Mouse (Mus musculus): Measurements from ENCODE around the gene Map7d2. TPM values are rescaled to one million over a fixed set of nuclear protein-coding genes. Genes with fewer than 3 reads are reported as not detected.

Gene Map7d2
- not detected for total RNA-seq (2023)

GRCm38 (mm10) chrX:159414130-159414828, at the start of gene Map7d2:
TSS of gene Map7d2 (plus strand) at chrX:159414572.

DNA sequence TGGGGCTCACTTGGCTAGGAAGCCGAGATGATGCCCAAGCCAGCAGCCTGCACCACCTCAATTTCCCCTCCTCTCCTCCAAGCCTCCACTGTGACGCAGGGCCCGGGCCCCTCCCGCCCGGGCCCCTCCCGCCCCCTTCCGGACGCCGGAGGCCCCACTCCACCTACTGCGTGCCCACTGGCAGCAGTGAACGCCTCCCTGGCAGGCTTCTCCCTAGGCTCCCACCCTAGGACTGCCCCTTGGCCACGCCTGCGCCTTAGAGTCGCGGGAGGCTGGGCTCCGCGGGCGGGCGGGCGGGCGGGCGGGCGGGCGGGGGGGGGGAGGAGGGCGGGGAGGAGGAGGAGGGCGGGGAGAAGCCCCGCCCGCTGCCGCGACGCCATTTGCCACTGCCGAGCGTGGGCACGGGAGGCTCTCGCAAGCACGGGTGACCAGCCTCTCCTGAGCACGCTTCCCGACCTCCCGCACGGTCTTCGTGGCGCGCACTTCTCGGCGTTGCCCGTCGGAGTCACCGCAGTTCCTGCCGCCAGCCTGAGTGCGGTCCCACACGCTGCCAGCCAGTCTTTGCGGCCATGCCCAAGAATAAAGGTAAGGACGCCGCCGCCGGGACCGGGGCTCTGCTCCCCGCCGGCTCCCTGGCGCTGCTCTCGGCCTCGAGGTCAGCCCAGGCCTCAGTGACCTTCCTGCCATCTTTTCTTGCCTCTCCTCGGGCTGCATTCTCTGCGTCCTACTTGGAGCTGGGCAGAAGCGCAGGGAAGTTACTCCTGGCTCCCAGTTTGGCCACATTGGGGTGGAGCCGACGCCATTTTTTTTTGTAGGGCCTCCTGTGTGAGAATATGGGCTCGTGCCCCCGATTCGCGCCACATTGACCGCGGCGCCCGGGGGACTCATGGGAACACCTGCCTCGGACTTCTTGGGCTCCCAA, 42.3 kb upstream of the Map7d2 start, which contains the start of gene Eif1ax:
TSS of gene Eif1ax (plus strand) at position 348 of the 922 bp plus-strand sequence.

DNA sequence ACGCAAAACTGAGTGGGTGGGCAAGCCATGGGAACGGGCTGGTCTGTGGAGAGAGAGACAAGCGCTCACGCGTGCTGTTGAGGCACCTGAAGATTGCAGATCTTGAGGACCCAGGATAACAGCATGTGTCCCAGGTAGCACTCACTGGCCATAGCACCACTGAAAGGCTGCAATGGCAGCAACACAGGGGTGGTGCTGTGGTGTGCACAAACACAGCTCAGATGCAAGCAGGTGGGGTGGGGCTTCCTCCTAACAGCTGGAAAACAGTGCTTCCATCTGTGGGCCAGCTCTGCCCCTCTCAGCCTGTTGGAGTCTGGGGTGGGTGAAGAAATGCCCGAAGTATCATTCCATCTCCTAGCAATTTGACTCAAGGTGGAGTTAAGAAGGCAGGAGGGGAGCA, 112.0 kb downstream of the Map7d2 start, which contains the start of gene Bclaf3:
TSS of gene Bclaf3 (plus strand) at position 301 of the 400 bp plus-strand sequence.

Other genes starting within 250 kb of the Map7d2 start
- gene Rps6ka3, start 204.3 kb upstream of the Map7d2 start, total RNA-seq (2023), result 10 to 100 TPM; 58.6 to 64.5 TPM
- 10 to 100 TPM; 33.8 to 37.1 TPM for gene Eif1ax, start 42.4 kb upstream of the Map7d2 start, total RNA-seq (2023)
- 10 to 100 TPM; 15.4 to 16.2 TPM for gene Bclaf3, start 112.1 kb downstream of the Map7d2 start, total RNA-seq (2023)
- gene Sh3kbp1, start 212.7 kb downstream of the Map7d2 start, total RNA-seq (2023), result 100 to 1,000 TPM; 159 to 166 TPM